Mouse (Mus musculus) mesoderm, embryonic 11.5 days (tissue): Measurements from ENCODE around the gene Zfp787.
"Not testable (repeated sequence)": the region's sequence is repeated elsewhere in the genome, so short reads cannot be mapped to it uniquely, and the experiment has no call there.

ENCODE experiments used
- DNase-seq: peaks from one replicate; pipeline ENCODE4 v3.0.0-alpha.2; 2012; ENCODE audit warnings: low read depth, low spot score

The Zfp787 gene

DNA sequence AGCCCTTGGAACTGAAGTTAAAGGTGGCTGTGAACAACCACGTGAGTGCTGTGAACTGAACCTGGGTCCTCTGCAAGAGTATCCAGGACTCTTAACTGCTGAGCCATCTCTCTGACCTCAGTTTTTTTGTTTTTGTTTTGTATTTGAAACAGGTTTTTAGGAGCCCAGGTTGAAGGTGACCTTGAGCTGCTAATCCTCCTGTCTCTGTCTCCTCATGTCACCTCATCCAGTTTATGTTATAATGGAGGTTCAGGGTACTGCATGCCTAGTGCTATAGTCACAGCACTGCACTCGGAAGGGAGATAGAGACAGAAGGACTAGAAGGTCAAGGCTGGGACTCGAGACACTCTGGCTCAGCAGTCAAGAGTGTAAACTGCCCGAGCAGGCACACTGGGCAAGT is 6.4 kb upstream of the Zfp787 start:
- no peak for DNase-seq

DNA sequence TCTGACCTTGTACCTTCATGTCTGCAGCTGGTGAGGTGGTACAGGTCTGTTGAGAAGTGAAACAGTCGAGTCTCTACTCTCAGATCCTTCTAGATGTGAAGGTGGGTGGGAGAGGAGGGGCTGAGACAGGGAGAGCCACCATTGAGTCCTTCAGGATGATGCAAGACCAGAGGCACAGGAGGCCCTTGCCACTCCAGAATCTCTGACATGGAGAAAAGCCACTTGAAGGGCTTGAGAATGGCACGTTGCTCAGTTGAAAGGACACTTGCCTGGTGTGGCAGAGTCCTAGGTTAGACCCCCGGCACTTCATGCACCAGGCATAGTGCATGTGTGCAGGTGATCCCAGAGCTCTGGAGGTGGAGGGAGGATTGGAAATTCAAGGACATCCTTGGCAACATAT is 5.7 kb upstream of the Zfp787 start:
- DNase-seq, result no peak

DNA sequence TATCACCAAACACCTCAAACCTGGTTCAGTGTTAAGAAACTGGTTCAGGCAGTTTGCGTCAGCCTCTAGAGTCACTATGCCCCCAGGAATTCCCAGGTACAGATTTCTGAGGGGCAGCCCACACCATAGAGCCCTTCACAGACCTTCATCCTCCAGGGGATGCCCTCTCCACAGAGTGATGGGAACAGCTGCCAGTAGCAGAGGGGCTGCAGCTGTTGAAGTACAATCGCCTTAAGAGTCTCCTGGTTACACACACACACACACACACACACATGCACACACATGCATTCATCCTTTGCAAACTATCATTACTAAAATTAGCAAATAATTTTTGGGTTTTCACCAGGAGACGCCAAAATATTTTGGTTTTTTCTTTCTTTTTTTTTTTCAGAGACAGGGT is 3.8 kb upstream of the Zfp787 start:
- no peak for DNase-seq

DNA sequence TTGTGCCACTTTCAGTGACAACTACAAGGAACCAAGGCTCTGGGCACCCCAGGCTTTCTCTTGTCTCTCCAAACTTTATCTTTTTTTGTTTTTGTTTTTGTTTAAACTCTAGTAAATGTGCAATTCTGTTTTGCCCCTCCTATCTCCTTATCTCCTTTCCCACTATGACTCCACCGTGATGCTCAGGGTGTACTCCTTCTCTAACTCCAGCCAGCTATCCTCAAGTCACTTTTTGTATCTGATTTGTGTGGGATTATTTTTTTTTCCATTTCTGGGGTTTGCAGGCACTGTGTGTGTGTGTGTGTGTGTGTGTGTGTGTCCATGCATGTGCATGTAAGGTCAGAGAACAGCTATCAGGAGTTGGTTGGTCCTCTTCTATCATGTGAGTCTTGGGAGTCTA is 1.7 kb upstream of the Zfp787 start:
- no peak for DNase-seq

DNA sequence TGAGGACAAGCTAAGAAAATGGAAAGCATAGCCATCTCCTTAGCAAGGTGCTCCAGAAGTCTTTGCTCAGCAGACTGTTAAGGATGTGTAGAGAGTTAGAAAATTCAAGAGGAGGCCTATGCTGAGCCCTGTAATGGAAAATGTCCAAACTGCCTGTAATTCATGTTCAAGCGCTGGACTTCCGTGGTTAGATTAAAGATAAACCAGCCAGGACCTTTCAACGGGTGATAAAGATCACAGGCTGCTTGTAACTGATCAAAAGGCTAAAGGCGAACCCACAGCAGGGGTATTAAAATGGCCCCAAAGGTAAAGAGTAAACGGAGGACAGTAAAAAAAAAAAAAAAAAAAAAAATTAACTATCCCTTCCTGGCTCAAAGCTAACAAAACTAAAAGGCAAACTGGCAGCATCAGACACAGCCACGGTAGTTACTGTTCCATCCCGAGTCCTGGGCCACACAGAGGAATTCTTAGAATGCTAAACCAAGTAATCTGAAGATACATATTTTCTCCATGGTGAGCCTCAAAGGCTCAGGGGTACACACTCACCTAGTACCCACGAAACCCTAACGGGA is 1.2 kb upstream of the Zfp787 start:
- no peak for DNase-seq

DNA sequence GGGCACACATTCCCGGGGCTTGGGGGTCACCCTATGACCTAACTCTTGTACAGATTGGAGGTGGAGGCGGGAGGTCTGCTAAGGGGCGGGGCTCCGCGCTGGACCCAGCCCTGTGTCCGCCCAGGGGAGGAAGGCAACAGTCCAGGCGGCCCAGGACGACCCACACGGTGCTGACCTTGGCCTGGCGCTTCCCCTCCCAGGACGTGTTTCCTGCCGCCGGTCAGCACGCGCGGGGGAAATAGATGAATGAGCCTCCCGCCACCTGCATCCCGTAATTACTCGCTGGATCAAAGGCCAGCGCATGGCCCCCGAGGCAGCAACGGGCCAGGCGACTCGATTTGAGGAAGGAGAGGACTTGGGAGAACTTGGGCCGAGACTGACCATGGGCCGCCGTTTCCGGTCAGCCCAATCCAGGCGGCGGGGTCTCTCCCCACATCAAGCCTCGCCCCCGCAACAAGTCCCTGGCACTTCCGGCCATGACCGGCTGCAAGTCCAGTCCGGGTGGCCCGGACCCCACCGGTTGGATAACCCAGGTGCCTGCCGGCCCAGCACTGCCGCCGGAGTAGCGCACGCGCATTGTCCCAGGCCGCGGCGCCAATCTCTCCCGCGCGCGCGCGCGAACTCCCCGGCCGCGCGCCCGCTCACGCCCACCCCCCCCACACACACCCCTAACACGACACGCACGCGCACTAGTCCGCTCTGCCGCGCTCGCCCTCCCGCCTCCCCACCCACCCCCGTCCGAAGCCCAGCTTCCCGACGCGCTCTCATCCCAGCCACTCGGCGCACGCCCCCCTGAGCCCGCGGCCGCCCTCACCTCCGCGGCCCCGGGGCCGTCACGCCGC is 545 bp downstream of the Zfp787 start:
- DNase-seq, result peak; percentile 87

DNA sequence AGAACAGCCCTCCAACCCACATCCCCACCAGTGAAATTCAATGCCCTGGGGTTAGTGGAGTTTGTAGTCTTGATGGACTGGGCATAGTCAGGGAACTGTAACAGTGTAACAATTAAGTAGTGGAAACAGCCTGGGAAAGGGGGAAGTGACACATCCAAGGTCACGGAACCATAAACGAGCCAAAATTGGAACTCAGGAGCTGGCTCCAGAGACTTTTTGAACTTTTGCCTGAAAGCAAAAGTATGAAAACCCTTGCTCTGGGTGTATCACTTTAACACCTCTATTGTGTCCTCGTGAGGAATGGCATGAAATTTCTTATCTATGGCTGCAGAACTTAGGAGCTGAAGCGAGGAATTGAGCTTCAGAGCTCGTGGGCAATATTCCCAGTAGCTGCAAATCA is 1.6 kb downstream of the Zfp787 start:
- no peak for DNase-seq

DNA sequence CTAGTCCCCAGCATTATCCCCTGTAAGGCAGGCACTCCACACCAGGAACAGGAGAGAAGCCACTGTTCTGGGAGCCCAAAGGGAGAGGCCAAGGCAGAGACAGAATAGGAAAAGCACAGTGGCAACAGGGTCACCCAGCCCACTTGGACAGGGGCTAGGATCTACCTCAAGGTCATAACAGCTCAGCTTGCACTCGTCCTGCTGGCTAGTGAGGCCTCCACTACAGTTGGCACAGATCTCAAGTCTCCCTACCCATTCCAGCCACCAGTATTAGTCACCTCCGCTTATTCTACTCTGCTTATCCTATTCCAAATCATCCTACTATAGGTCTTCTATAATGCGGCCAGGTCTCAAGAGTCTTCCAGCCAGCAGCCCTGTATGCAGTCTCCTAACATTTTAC is 2.7 kb downstream of the Zfp787 start:
- no peak for DNase-seq

DNA sequence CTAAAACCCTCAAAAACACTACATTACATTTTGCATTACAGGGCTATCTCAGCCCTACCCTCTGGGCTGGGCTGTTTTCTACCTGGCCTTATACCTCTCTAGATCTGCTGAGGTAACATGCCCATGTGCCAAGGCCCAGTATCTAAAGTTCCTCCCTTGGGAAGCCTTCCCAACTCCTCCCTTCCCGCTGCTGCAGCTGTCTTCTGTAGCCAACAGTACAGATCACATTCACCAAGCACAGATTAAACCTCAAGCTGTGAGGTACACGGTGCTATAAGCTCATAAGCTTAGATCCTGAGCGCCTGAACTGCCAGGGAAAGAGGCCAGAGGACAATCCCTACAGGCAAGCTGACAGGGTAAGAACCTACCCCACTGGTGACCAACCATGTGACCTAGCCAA is 3.8 kb downstream of the Zfp787 start:
- DNase-seq, result no peak

DNA sequence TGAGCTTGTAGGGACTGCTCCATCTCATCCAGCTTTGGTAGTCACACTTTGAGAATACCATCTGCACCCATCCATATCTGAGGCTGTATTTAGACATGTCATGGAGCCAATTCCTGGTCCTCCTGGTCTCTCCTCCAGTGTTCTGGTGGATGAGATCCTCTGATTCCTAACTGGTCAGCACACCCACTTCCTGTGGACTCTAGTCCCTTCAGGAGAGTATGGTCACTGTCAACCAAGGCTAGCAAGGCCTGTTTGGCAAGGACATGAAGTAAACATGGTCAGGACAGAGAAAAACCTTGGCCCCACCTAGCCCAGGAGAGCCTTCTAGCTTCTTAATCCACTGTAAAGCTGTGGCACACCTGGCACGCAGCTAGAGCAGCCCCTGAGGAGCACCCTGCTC is 4.5 kb downstream of the Zfp787 start:
- no peak for DNase-seq

DNA sequence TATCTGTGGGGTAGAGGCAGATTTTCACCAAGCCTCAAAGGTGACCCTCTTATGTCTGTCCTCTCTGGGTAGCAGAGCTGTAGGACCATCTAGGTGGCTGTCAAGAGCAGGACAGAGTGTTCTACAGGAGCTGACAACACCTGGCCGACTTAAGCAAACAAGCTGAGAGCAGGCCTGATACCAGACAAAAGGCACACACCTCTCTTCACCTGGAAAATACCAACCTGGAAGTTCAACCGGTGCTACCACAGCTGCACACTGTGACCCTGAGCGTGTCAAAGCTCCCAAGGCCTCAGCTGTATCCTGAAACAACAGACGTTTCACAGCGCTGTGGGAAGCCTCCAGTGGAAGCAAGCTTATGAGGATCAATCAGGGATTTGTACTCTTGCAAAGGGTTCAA is 8.1 kb downstream of the Zfp787 start:
- DNase-seq, result no peak

DNA sequence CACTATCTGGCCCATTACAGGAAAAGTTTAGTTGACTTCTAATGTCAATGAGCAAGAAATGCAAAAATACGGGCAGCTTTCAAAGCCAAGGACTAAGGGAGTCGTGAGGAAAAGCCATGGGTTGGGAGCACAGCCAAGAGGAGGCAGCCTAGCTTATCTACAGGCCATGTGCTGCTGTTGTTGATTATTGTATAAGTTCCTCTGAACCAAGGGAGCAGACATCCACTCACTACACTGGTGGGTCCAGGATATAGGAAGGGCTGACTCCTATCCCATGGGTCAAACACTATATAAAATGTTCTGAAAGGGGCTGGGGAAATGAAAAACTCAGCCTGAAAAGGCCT is 8.8 kb downstream of the Zfp787 start:
- no peak for DNase-seq

DNA sequence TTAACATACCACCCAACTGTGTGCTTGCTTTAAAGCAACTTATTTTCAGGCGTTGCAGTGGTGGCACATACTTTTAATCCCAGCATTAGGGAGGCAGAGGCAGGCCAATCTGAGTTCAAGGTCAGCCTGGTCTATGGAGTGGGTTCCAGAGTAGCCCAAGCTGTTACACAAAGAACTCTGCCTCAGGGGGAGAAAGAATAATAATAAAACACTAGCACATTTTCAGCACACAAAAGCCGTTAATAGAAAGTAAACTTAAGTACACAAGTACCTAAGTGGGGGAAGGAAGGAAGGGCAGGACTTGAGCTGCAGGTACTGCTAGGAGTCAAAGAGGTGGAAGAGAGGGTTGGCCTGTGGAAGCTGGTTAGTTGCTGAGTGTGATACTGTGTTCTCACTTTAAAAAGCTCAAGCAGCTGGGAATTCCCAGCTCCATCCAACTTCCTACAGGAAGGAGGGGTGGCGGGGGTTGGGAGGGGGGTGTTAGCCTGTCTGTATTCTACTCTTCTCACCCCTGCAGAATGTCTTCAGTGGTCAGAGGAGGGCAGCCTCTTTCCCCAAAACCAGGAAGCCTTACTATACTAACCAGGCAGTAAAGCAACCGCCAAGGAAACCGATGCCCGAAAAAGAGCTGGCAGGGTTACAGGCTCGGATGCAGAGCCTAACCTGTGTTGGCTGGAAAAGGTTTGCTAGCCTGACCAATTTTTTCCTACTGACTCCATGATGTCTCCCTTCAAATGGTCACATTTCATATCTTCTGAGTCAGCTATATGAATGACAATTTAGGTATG is 9.4 kb downstream of the Zfp787 start:
- no peak for DNase-seq

DNA sequence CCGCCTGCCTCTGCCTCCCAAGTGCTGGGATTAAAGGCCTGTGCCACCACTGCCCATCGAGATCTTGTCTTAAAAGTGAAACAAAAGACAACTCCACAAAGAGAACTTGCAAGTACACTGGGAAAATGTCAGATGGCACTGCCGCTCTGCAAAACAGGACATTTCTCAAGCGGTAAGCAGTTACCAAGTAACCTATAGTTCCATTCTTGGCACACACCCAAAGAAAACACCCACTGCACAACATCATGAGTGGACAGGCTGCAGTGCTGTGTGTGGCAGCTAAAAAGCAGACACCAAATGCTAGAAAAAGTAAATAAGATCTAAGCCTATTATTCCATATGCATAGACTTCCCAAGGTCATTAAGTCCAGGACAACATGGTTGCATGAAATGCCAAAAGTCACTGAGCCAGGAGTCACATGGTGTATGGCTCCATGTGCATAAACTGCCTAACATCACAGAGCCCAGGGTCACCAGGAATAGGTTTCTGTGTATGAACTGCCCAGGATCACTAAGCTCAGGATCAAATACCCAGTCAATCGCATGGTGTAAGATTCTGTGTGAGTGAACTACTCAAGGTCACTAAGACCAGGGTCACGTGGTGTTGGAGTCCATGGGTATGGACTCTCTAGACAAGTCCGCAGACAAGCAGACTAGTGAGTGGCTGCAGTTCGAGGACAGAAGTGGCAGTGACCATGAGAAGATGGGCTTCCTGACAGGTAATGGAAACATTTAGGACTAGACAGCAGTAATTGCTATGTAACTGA is 10.2 kb downstream of the Zfp787 start:
- DNase-seq, result no peak

DNA sequence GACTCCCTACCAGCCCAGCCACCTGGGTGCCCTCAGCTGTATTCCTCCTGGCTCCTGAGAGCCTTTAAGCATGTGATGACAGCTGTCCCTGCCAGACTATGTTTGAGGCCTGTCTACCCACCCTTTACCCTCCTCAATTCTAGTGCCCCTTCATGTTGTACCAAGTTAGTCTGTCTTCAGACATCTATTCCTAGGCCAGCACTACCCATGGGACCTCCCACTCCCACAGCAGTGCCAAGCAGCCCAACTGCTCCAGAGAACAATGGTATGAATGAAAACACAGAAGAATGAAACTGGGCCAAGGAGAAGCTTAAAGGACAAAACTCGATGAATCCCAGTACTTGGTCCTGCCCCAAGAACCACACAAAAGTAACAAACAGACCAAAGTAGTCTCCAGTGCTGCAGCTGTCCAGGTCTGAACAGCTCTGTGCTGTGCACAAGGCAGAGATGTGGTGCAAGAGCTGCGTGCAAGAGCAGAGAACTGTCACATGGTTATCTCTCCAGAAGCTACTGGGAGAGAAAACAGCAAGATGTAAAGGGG is 11.7 kb downstream of the Zfp787 start:
- no peak for DNase-seq

DNA sequence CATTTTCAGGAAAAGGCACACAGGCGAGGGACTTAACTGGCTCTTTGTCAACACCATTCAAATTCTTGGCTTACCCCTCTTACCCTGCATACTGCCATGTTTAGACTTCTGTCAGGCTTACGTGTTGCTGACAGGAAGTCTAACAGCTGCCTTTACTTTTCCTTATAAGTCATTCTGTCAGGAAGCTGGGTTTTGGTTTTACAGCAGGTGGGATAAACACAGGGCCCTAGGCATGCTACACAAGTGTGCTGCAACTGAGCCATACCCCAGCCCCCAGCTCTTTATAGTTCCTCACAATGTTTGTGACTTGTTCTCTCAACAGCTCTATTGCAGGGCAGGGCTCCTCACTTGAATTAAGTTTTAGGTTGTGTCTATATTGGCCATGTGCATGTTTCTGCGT is 16.5 kb downstream of the Zfp787 start:
- DNase-seq, result no peak

DNA sequence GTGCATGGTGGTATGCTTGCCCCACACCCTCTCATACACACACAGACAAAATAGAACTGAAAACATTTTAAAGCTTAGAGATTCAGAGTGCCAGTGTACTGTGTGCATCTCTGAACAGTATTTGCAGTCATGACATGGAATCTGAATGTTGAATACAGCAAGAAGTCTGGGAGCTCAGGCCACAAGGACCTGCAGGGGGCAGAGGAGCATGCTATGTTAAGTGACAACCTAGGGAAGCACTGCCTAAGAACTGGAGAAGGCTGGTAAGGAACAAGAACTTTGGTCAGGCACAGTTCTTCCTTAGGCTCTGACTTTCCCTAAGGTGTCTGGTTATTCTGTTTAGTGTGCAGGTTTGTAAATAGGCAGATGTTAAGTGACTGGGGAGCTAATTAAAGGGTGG is 19.3 kb downstream of the Zfp787 start:
- DNase-seq, result no peak

DNA sequence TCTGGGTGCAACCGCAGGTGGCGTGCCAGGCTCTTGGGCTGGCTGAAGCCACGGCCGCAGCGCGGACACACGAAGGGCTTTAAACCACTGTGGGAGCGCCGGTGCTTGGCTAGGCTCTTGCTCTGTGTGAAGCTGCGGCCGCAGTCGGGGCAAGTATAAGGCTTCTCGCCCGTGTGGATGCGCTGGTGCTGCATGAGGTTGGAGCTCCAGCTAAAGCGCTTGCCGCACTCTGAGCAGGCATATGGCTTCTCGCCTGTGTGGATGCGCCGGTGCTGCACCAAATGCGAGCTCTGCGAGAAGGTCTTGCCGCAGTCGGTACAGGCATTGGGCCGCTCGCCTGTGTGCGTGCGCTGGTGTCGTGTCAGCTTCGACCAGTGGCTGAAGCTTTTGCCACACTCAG is 23.2 kb downstream of the Zfp787 start:
- DNase-seq, result no peak

DNA sequence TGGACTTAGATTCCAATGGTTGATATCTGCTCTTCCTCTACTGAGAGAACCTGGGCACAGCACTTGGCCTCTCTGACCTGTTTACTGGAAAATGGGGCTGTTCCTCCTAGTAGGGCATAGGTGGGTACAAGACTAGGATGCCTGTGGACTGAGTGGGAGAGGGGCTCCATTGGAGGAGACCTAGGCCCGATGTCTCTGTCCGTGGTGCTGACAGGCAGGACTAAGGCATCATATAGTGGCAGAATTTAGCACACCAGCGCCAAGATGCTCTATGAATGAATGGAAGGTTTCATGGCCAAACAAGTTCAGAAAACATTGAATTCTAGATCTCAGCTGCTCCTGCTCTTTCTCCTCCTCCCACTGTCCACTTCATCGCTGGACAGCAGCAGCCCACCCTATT is 25.5 kb downstream of the Zfp787 start:
- DNase-seq, result peak; percentile 22

DNA sequence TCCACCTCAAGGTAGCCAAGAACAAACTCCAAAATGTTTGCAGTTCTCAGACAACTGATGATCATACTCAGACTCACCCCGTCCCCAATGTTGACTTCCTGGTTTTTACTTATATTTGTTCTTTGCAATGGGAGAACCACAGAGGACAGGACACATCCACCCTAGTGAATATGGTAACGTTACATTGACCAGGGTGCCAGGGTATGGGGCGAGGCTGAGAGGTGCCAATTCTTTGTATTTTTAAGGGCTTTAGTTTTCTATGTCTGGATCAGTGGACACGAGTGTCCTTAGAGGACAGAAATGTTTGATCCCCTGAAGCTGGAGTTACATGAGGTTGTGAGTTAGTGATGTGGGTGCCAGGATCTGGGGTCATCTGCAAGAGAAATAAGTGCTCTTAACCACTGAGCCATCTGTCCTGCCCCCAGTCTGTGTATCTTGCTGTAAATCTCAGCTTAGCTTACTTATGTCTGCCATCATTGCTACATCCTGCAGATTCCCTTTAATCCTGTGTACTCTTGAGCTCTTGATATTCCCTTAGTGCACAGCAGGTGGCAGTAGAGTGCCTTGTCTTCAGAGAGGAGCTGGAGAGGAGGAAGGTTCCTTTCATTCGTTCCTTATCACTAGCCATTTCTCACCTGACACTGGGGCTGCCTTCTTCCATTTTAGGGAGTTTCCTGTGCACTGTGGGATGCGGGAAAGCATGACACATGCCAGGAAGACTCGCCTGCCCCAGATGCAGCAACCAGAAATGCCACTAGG is 28.9 kb downstream of the Zfp787 start:
- peak; percentile 90 for DNase-seq

DNA sequence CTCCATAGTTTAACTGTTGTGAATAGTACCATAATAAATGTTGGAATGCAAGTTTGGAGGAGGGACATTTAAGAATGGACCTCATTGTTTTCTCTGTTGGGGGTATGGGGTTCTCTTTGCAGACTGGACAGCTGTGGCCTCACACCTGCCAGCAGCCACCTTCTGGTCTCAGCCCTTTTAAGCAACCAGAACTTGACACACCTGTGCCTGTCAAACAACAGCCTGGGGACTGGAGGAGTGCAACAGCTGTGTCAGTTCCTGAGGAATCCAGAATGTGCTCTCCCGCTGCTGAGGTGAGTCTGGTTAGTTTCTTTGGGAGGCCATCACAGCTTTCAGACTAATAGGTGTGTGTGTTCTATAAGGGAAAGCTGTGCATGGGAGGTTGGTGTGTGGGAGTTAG is 34.7 kb downstream of the Zfp787 start:
- DNase-seq, result not testable (repeated sequence)
